Mouse (Mus musculus) gastrocnemius, postnatal 10 days (tissue): ENCODE results near the gene Sik2. TPM values are rescaled to one million over a fixed set of nuclear protein-coding genes. Genes with fewer than 3 reads are reported as not detected.

Experiments
- DNase-seq: peaks from one replicate; pipeline ENCODE4 v3.0.0; 2021; ENCODE audit warnings: mixed read lengths
- total RNA-seq, 2 experiments: library from RNA; stranded (reverse); gene quantifications; 2 replicates each; pipeline ENCODE4 v1.2.3; 2021

Sik2 gene
- total RNA-seq, 2 experiments from 2014 or later, result 15.4 to 16.6 TPM

GRCm38 (mm10) chr9:50911861-50912515 lies 96.9 kb downstream of the Sik2 start:
- DNase-seq, result no peak

GRCm38 (mm10) chr9:50905321-50905720 lies 103.6 kb downstream of the Sik2 start:
- DNase-seq, result no peak

- no peak for DNase-seq
Observed at GRCm38 (mm10) chr9:50904196-50904847, 104.6 kb downstream of the Sik2 start.

DNA sequence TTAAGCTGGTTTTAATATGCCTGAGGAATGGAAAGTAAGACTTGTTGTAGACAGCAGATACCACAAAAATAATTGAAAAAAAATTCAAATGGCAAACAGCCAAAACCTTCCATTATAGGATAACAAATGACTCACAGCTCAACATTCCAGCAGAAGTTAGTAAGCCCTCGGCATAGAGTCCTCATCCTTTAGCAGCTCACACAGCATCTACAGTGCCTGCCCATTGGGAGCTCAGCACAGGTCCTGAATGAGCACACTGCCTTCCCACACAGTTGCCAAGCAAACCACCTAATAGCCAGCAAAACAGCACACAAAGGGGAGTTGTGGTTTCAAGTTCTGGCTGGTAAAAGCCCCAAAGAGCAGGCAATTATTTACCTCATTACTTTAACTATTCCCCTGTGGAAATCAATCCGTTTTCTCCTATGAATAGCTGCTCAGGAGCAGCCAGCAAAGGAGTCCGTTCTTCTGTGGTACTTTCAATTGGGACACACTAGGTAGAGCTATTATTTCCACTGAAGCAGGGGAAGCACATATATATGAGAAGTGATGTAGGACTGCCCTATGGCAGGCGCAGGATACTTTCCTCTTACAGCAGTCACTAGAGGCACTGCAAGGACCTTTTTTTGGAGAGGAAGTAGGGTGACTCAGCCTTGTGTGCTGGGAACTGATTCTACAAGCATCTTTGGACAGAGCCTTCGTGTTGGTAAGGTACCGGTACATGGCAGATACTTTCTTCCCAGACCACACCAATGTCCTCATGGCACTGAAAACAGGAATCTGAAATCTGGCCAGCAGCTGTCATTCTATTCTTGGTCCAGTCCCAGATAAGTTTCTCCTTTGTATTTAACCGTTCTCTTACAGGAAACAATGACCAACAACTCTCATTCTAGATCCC lies 108.6 kb downstream of the Sik2 start:
- no peak for DNase-seq

DNA sequence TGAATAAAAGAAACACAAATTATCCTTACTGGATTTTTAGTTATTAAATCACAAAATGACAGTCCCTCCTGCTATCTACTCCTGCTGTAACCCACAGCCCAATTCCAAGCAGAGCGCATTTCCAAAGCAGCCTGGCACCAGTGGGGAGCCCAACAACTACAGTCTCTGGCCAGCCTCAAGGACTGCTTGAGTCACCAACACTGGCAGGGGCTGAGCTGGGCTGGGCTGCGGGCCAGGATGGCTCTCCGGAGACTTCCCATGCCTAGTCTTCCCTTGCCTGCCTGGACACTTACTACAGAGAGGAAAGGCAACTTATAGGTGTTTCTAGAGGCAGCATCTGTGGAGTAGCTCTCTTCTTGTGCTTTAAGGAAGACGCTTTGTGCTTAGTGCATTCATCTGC lies 115.2 kb downstream of the Sik2 start:
- DNase-seq, result peak; percentile 88

- DNase-seq, result no peak
Observed at GRCm38 (mm10) chr9:50890494-50891090, 118.3 kb downstream of the Sik2 start.

DNA sequence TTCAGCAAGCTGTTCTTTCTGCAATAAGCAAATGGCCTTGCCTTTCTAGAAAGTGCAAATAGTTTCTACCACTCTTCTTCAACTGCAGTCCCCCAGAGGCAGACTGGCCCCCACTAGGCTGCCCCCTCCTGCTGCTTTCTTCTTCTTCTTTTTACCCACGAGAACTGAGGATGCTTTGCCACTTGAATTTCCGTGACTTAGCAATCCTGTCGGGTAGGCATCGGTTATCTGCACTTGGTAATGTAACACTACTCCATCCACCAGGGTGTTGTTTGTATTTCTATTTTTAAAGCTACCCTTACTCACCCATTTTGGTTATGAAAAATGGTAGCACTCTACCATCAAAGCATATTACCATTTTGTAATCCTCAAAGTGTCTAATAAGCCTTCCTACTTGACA lies 118.9 kb downstream of the Sik2 start:
- DNase-seq, result no peak

DNA sequence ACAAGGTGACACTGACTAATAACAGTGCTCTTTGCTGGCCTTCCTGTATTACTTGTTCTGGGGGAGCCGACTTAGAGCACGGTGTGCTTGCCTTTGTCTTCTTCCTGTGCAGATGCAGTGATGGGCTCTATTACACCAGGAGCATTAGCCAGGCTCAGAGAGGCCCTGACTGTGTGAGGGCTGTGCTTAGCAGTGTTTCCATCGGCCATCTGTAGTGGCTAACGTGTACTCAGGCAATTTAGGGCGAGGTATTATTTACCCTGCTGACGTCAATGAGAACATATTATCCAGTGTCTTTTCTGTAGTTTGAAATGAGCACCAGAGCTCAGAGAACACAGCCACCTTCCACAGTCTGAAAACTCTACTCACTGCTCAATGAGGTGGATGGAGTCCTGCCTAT lies 119.7 kb downstream of the Sik2 start:
- DNase-seq, result no peak

DNA sequence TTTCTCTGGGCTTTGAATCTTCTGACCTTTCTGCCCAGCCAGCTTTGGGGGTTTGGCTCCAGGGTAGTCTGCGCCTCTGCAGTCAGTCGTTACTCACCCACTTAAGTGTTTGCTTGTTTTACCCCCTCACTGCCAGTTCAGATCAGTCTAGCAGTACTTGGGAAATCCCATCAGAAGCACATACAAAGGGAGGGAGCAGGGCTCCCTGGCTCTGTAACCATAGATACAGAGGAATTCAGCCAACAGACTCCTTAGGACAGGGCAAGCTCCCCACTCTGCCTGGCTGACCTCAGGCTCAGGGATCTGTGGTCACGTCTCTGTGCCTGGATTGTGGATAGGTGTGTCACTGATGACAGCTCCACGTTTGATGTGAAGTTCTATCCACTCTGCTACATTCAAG lies 121.5 kb downstream of the Sik2 start:
- DNase-seq, result no peak

DNA sequence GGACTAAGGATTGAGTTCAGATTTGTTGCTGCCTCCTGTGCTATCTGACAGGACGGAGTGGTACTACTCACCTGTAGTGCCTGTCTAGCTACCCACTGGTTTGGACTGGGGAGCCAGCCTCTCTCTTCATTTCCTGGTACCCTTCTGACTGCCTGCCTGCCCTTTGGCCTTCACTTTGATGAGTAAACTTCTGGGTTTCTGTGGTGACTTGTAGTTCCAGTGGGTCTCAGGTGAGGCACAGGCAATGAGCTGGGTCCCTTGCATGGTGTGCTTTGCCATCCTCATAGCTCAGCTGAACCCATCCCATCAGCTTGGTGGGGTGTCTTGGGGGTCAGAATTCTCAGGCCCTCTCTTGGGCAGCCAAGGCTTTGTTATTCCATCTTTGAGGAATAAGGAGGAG lies 122.0 kb downstream of the Sik2 start:
- DNase-seq, result no peak

DNA sequence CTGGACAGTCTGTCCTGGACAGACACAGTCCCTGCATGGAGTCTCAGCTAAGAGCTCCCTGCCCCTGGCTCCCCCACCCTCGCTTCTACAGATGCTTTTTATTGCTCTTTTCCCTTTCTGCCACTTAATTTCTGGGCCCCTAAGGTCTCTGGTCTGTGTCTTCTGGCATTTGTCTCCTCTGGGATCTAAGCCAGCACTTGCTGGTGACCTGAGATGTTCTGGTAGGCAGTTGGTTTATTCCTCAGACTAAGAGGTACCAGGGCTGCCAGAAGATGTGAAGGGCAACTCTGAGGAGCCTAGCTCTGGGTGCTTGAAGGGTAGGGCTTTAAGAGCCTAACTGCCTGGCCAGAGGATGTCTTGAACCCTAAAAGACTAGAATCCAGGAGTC lies 123.3 kb downstream of the Sik2 start:
- no peak for DNase-seq

GRCm38 (mm10) chr9:50884741-50885599 lies 123.9 kb downstream of the Sik2 start:
- DNase-seq, result peak; percentile 50

GRCm38 (mm10) chr9:50884093-50884492 lies 124.8 kb downstream of the Sik2 start:
- DNase-seq, result no peak

GRCm38 (mm10) chr9:50882183-50882582 lies 126.7 kb downstream of the Sik2 start:
- no peak for DNase-seq

- no peak for DNase-seq
Observed at GRCm38 (mm10) chr9:50877431-50877830, 131.4 kb downstream of the Sik2 start.

- no peak for DNase-seq
Observed at GRCm38 (mm10) chr9:50876287-50876686, 132.6 kb downstream of the Sik2 start.

- no peak for DNase-seq
Observed at GRCm38 (mm10) chr9:50875470-50875869, 133.4 kb downstream of the Sik2 start.

- DNase-seq, result no peak
Observed at GRCm38 (mm10) chr9:50874031-50874430, 134.8 kb downstream of the Sik2 start.

- no peak for DNase-seq
Observed at GRCm38 (mm10) chr9:50873210-50873609, 135.7 kb downstream of the Sik2 start.

DNA sequence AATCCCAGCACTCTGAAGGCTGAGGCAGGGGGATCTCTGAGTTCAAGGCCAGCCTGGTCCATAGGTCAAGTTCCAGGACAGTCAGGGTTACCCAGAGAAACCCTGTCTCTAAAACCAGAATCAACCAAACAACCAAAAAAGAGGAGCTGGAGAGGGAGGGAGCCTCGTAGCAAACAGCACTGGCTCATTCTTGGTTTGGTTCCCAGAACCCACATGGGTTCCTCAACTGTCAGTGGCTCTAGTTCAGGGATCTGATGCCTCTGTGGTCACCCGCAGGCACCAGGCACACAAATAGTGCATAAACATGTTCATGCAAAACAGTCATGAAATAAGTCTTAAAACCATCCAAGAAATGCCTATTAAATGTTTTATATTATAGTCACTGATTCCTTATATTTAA lies 140.7 kb downstream of the Sik2 start:
- DNase-seq, result no peak

DNA sequence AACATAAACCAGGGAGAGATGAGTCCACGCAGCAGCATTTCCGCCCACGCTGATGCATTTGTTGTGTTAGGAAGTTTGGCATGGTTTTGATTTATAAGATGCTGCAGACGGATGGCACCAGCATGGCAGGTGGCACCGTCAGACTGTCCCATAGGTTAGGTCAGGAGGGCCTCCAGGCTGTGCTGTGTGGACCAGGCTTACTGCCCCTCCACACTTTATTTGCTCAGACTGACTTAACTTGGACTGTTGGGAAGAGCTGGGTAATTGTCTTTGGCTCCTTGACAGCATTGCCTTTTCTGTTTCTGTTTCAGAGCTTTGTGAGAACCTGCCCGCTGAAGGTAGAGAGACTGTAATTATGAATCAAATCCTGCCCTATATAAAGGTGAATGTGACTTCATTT lies 141.9 kb downstream of the Sik2 start:
- no peak for DNase-seq

- no peak for DNase-seq
Observed at GRCm38 (mm10) chr9:50865803-50866202, 143.1 kb downstream of the Sik2 start.
